Mouse (Mus musculus) CD4-positive, CD25-positive, alpha-beta regulatory T cell, adult 4 months (primary cell): ENCODE results near the gene Fam221a. TPM values are rescaled to one million over a fixed set of nuclear protein-coding genes. Genes with fewer than 3 reads are reported as not detected.

ENCODE experiments used
- ATAC-seq: one replicate; pipeline ENCODE4 v1.8.0; 2017
- polyA plus RNA-seq, 2 experiments: library from polyadenylated mRNA; unstranded; fragments of 100-300 nt; shearing (Covaris generic); gene quantifications; one replicate each; pipeline ENCODE4 v1.2.1; 2017

Fam221a gene
- 1 to 10 TPM; 4.3 to 6.4 TPM for polyA plus RNA-seq

- ATAC-seq = peak; percentile 98
These were observed at the start of gene Fam221a for GRCm38 (mm10) chr6:49367159-49368054. Gene Fam221a, plus strand, starts transcription at chr6:49367739.

- peak; percentile 97 for ATAC-seq
These were observed 48.5 kb upstream of the Fam221a start, which contains the start of gene Ccdc126 for GRCm38 (mm10) chr6:49318966-49319594. Gene Ccdc126, plus strand, starts transcription at chr6:49319274.

- no peak for ATAC-seq
These were observed 47.8 kb upstream of the Fam221a start for GRCm38 (mm10) chr6:49319595-49320315.

GRCm38 (mm10) chr6:49321341-49321740 is 46.2 kb upstream of the Fam221a start:
- peak; percentile 21 for ATAC-seq

GRCm38 (mm10) chr6:49322056-49322455 is 45.5 kb upstream of the Fam221a start:
- no peak for ATAC-seq

- ATAC-seq = no peak
These were observed 44.6 kb upstream of the Fam221a start for GRCm38 (mm10) chr6:49322986-49323385.

- ATAC-seq = no peak
These were observed 43.0 kb upstream of the Fam221a start for GRCm38 (mm10) chr6:49324528-49324927.

- no peak for ATAC-seq
These were observed 42.2 kb upstream of the Fam221a start for GRCm38 (mm10) chr6:49325294-49325693.

GRCm38 (mm10) chr6:49326846-49327245 is 40.7 kb upstream of the Fam221a start:
- no peak for ATAC-seq

GRCm38 (mm10) chr6:49331369-49332059 is 36.0 kb upstream of the Fam221a start:
- ATAC-seq = no peak

- no peak for ATAC-seq
These were observed 35.5 kb upstream of the Fam221a start for GRCm38 (mm10) chr6:49332060-49332370.

- no peak for ATAC-seq
These were observed 29.0 kb upstream of the Fam221a start for GRCm38 (mm10) chr6:49338566-49338965.

- no peak for ATAC-seq
These were observed 28.4 kb upstream of the Fam221a start for GRCm38 (mm10) chr6:49339145-49339544.

GRCm38 (mm10) chr6:49343737-49344469 is 23.6 kb upstream of the Fam221a start:
- no peak for ATAC-seq

- no peak for ATAC-seq
These were observed 17.7 kb upstream of the Fam221a start for GRCm38 (mm10) chr6:49349826-49350225.

- peak; percentile 86 for ATAC-seq
These were observed 12.9 kb upstream of the Fam221a start for GRCm38 (mm10) chr6:49354613-49355012.

- ATAC-seq = peak; percentile 29
These were observed 12.4 kb upstream of the Fam221a start for GRCm38 (mm10) chr6:49355171-49355570.

GRCm38 (mm10) chr6:49360420-49360819 is 7.1 kb upstream of the Fam221a start:
- ATAC-seq = peak; percentile 63

GRCm38 (mm10) chr6:49368212-49368611 is 673 bp downstream of the Fam221a start:
- ATAC-seq = no peak

GRCm38 (mm10) chr6:49372705-49373104 is 5.2 kb downstream of the Fam221a start:
- ATAC-seq = no peak

- ATAC-seq = no peak
These were observed 6.4 kb downstream of the Fam221a start for GRCm38 (mm10) chr6:49373943-49374342.

GRCm38 (mm10) chr6:49378328-49378727 is 10.8 kb downstream of the Fam221a start:
- no peak for ATAC-seq
